Mouse (Mus musculus) CH12.LX (cell line): ENCODE data around the gene B3gnt2. TPM values are rescaled to one million over a fixed set of nuclear protein-coding genes. Genes with fewer than 3 reads are reported as not detected.
A peak's percentile ranks its signal among the peaks of the same experiment; 100 is the strongest.

Source experiments
- DNase-seq: peaks from one replicate; pipeline ENCODE4 v3.0.0-alpha.2; 2013; ENCODE audit errors: extremely low read depth
- H3K27ac ChIP-seq: 2 replicates; pipeline ENCODE4 v1.5.1; 2012; ENCODE audit warnings: low read depth, mild to moderate bottlenecking, control low read depth, moderate library complexity; ENCODE audit not compliant: insufficient read depth
- H3K27me3 ChIP-seq: replicated peaks from 2 replicates; pipeline ENCODE3; 2012; ENCODE audit warnings: inconsistent platforms
- H3K36me3 ChIP-seq, 2 experiments: replicated peaks in 1 of 2; 2 replicates each; pipeline versions ENCODE3 to v1.6.1; 2012; ENCODE audit warnings: inconsistent platforms in 1 of 2, low read length in 1 of 2, mild to moderate bottlenecking in 1 of 2, mixed read lengths in 1 of 2, moderate library complexity in 1 of 2; ENCODE audit not compliant: control insufficient read depth in 1 of 2, insufficient read depth in 1 of 2
- H3K4me1 ChIP-seq, 2 experiments: 2 replicates each; pipeline ENCODE4 v1.6.1; 2012; ENCODE audit warnings: inconsistent platforms in 1 of 2, moderate library complexity in 1 of 2; ENCODE audit not compliant: insufficient read depth in 2 of 2, control insufficient read depth in 1 of 2
- H3K4me2 ChIP-seq: 2 replicates; pipeline ENCODE4 v1.6.1; 2012; ENCODE audit warnings: low read depth, mild to moderate bottlenecking, control low read depth; ENCODE audit not compliant: poor library complexity, insufficient read depth, severe bottlenecking
- H3K4me3 ChIP-seq, 3 experiments: fragments of 150-350 bp in 1 of 3; sonication (generic) in 1 of 3; replicated peaks in 1 of 3; 2 replicates each; pipeline versions ENCODE3 to v1.5.1; 2011 to 2012; ENCODE audit warnings: low read depth in 2 of 3, low read length in 2 of 3, mild to moderate bottlenecking in 2 of 3, moderate library complexity in 2 of 3, control low read depth in 1 of 3, improper control_type of control experiment in 1 of 3, inconsistent platforms in 1 of 3, mixed read lengths in 1 of 3; ENCODE audit not compliant: poor library complexity in 1 of 3
- H3K79me2 ChIP-seq: replicated peaks from 2 replicates; pipeline ENCODE4 v1.6.1; 2012; ENCODE audit warnings: mild to moderate bottlenecking, moderate library complexity; ENCODE audit not compliant: control insufficient read depth, poor library complexity, insufficient read depth, severe bottlenecking; ENCODE audit errors: extremely low read depth
- H3K9ac ChIP-seq: 2 replicates; pipeline ENCODE4 v1.6.1; 2012; ENCODE audit warnings: low read depth, mild to moderate bottlenecking, control low read depth, moderate library complexity; ENCODE audit not compliant: insufficient read depth
- H3K9me3 ChIP-seq: replicated peaks from 2 replicates; pipeline ENCODE3; 2012; ENCODE audit warnings: low read length, inconsistent platforms, mixed read lengths
- BHLHE40 ChIP-seq: IDR thresholded peaks from 2 replicates; pipeline ENCODE4 v1.6.1; 2011; ENCODE audit warnings: mild to moderate bottlenecking, low read depth, low read length, improper control_type of control experiment
- CTCF ChIP-seq, 2 experiments: IDR thresholded peaks in 1 of 2; conservative IDR thresholded peaks in 1 of 2; 2 replicates each; pipeline ENCODE4 v1.5.1; 2011 to 2012; ENCODE audit warnings: low read depth in 2 of 2, low read length in 2 of 2, improper control_type of control experiment in 1 of 2, inconsistent platforms in 1 of 2, mild to moderate bottlenecking in 1 of 2, moderate library complexity in 1 of 2
- ELF1 ChIP-seq: IDR thresholded peaks from 2 replicates; pipeline ENCODE4 v1.6.1; 2014; ENCODE audit warnings: low read depth, mild to moderate bottlenecking, inconsistent platforms, low read length, improper control_type of control experiment
- EP300 ChIP-seq: IDR thresholded peaks from 2 replicates; pipeline ENCODE4 v1.6.1; 2011; ENCODE audit warnings: low read length, improper control_type of control experiment
- HCFC1 ChIP-seq: IDR thresholded peaks from 2 replicates; pipeline ENCODE4 v1.6.1; 2012; ENCODE audit warnings: low read depth, mild to moderate bottlenecking, inconsistent platforms, low read length, improper control_type of control experiment
- JUN ChIP-seq: IDR thresholded peaks from 2 replicates; pipeline ENCODE4 v1.6.1; 2011; ENCODE audit warnings: low read depth, mild to moderate bottlenecking, low read length, improper control_type of control experiment, moderate library complexity; ENCODE audit not compliant: insufficient read depth
- MAFK ChIP-seq: IDR thresholded peaks from 2 replicates; pipeline ENCODE4 v1.6.1; 2011; ENCODE audit warnings: low read length, improper control_type of control experiment; ENCODE audit not compliant: insufficient replicate concordance
- MAX ChIP-seq: IDR thresholded peaks from 2 replicates; pipeline ENCODE4 v1.6.1; 2011; ENCODE audit warnings: low read length, improper control_type of control experiment
- MYC ChIP-seq: IDR thresholded peaks from 2 replicates; pipeline ENCODE4 v1.6.1; 2011; ENCODE audit warnings: low read depth, mild to moderate bottlenecking, improper control_type of control experiment, low read length
- NELFE ChIP-seq: IDR thresholded peaks from 2 replicates; pipeline ENCODE4 v1.6.1; 2011; ENCODE audit warnings: low read depth, low read length, improper control_type of control experiment
- POLR2AphosphoS2 ChIP-seq: IDR thresholded peaks from 2 replicates; pipeline ENCODE4 v1.6.1; 2011; ENCODE audit warnings: low read depth, low read length, improper control_type of control experiment
- SIN3A ChIP-seq: IDR thresholded peaks from 2 replicates; pipeline ENCODE4 v1.6.1; 2012; ENCODE audit warnings: low read length, improper control_type of control experiment, inconsistent platforms
- TBP ChIP-seq: conservative IDR thresholded peaks from 2 replicates; pipeline ENCODE4 v1.6.1; 2011; ENCODE audit warnings: low read depth, low read length, improper control_type of control experiment
- TCF12 ChIP-seq: IDR thresholded peaks from 2 replicates; pipeline ENCODE4 v1.6.1; 2014; ENCODE audit warnings: low read depth, mild to moderate bottlenecking, inconsistent platforms, low read length, improper control_type of control experiment
- USF1 ChIP-seq: IDR thresholded peaks from 2 replicates; pipeline ENCODE4 v1.6.1; 2014; ENCODE audit warnings: low read depth, mild to moderate bottlenecking, inconsistent platforms, low read length, improper control_type of control experiment
- ZNF384 ChIP-seq: IDR thresholded peaks from 2 replicates; pipeline ENCODE4 v1.6.1; 2012; ENCODE audit warnings: low read depth, low read length, improper control_type of control experiment, inconsistent platforms
- dilution Hi-C: fragments of 300-500 bp; cut with MboI; formaldehyde crosslinking; loops from 2 replicates; pipeline ENCODE4 v1.14.3; 2020; ENCODE audit warnings: low sequenced_read_pairs; ENCODE audit not compliant: extremely low pct_unique_long_range_greater_than_20kb, extremely low pct_ligation_motif_present
- in situ Hi-C: fragments of 300-500 bp; cut with MboI; formaldehyde crosslinking; loops from 3 replicates; pipeline ENCODE4 v1.14.3; 2019; ENCODE audit warnings: low sequenced_read_pairs, low pct_ligation_motif_present, low pct_unique_long_range_greater_than_20kb, mixed read lengths
- polyA plus RNA-seq: library from polyadenylated mRNA; unstranded; fragments of >175 nt; gene quantifications from 2 replicates; pipeline ENCODE4 v1.2.1, GENCODE M21; 2012; ENCODE audit warnings: low read depth; ENCODE audit not compliant: insufficient read length
- total RNA-seq, 2 experiments: library from RNA; depleted of rRNA; stranded (reverse); fragments of 300-350 nt in 1 of 2; fragments of >200 nt in 1 of 2; gene quantifications; 2 replicates each; pipeline ENCODE4 v1.2.3; 2012 to 2014

Gene B3gnt2
- total and polyA plus RNA-seq, 3 experiments = 74.6 to 96.0 (median 75.2) TPM

DNA sequence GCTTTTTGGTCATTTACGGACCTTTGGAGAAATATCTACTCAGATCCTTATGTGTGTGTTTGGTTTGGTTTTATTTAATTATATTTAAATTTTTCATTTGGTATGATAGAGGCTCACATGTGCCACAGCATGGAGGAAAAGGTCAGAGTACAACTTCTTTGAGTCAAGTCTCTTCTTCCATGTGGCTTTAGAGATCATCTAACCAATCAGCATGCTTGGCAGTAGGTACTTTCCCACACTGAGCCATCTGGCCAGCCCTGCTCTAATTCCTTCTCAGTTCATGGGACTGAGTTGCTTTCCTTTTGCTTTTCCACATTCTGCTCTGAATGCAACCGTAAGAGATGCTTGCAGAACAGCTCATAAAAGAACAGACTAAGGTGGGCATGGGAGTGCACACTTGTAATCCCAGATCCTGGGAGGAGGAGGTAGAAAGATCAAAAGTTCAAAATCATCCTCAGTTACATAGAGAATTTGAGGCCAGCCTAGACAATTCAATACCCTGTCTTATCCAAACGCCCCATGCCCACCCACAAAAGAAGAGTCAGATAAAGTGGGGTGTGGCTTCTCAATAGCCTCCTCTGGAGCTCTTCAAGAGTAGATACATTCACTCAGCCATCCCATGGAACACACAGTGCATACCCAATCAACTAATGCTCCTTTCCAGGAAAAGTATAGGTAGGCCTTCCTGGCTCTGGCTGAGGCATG is 67.4 kb downstream of the B3gnt2 start:
- peaks cover 3 to 17% of the 10 kb centered on the region in 2 experiments for H3K36me3 ChIP-seq
- peak overlapping the region; percentile 74 for H3K4me2 ChIP-seq
- no peak overlapping the region for H3K4me3 ChIP-seq
- no peak for TF ChIP-seq CTCF (conservative IDR thresholded peaks at IDR 0.05 in 1 of 2, IDR thresholded peaks at IDR 0.05 in 1 of 2; ENCODE audit: low read depth in 2 of 2, low read length in 2 of 2)
- TF ChIP-seq BHLHE40 = peak; percentile 56
- peak; percentile 55 for TF ChIP-seq EP300
- 0 out of 2 replicates have a peak, but pooled peaks have one; percentile 47 for TF ChIP-seq TBP
- TF ChIP-seq SIN3A = no peak
- TF ChIP-seq MAX = peak; percentile 95
- no peak for TF ChIP-seq ELF1
- TF ChIP-seq HCFC1 = no peak
- TF ChIP-seq ZNF384 = no peak
- no peak for TF ChIP-seq JUN
- no peak for TF ChIP-seq POLR2AphosphoS2
- TF ChIP-seq MYC = peak; percentile 98
- TF ChIP-seq TCF12 = peak; percentile 56
- no peak for TF ChIP-seq USF1
- peaks cover 29 to 51% of the 10 kb centered on the region in 2 experiments for H3K4me1 ChIP-seq
- peak; percentile 72 for DNase-seq
- H3K27me3 ChIP-seq = no peaks in the 10 kb centered on the region
- dilution Hi-C loops (no loop called here), in situ Hi-C loops (no loop called here)
- H3K9ac ChIP-seq = 0 out of 2 replicates have a peak overlapping the region, but pooled peaks have one; percentile 2
- no peak overlapping the region for H3K27ac ChIP-seq
- H3K9me3 ChIP-seq = peaks cover 2% of the 10 kb centered on the region
- H3K79me2 ChIP-seq = no peaks in the 10 kb centered on the region

DNA sequence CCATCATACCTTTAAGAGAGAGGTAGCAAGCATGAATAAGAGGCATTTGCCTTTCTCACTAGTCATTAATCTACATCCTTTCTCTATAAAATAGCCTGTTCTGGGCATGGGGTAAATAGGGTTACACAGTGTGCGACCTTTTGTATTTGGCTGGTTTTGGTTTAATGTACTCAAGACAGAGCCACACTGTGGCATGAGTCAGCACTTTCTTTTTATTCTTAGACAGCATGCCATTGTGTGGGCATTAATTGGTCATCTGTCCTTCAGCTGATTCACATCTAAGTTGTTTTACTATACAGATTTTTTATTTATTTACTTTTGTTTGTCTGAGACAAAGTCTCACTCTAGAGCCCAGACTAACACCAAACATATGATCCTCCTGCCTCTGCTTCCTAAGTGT is 68.6 kb downstream of the B3gnt2 start:
- H3K9me3 ChIP-seq = peaks cover 2% of the 10 kb centered on the region
- no peak overlapping the region for H3K4me3 ChIP-seq
- H3K27ac ChIP-seq = no peak overlapping the region
- in situ Hi-C loops = no loop called here
- TF ChIP-seq NELFE (no peak), MAFK (peak; percentile 76)
- TF ChIP-seq, all 38 proteins: peak for 1
- Histone ChIP-seq H3K4me1 (peaks cover 29 to 47% of the 10 kb centered on the region in 2 experiments), H3K36me3 (peaks cover 3 to 19% of the 10 kb centered on the region in 2 experiments), H3K9ac (no peak overlapping the region), H3K27me3 (no peaks in the 10 kb centered on the region), H3K79me2 (no peaks in the 10 kb centered on the region), H3K4me2 (no peak overlapping the region)
- dilution Hi-C loops = no loop called here
- DNase-seq = no peak
